Mouse (Mus musculus) kidney, embryonic 14.5 days (tissue): Measurements from ENCODE around the gene Mnt. TPM values are rescaled to one million over a fixed set of nuclear protein-coding genes. Genes with fewer than 3 reads are reported as not detected.
A peak's percentile ranks its signal among the peaks of the same experiment; 100 is the strongest.

ENCODE experiments used
- ATAC-seq: fragments of 200-750 bp; cut with Nextera tagmentation; 2 replicates; pipeline ENCODE4 v1.8.0; 2017; ENCODE audit warnings: moderate number of reproducible peaks, mild to moderate bottlenecking, moderate TSS enrichment, moderate library complexity; ENCODE audit not compliant: low FRiP score, low TSS enrichment
- H3K27ac ChIP-seq: fragments of 300-500 bp; sonication (generic); 2 replicates; pipeline ENCODE4 v1.5.1; 2014; ENCODE audit warnings: low read depth, mild to moderate bottlenecking, low read length, moderate library complexity, mixed read lengths
- H3K27me3 ChIP-seq: fragments of 300-500 bp; sonication (generic); 2 replicates; pipeline ENCODE4 v1.6.1; 2014; ENCODE audit warnings: mild to moderate bottlenecking, low read length; ENCODE audit not compliant: control insufficient read depth, insufficient read depth
- H3K36me3 ChIP-seq: fragments of 300-500 bp; sonication (generic); 2 replicates; pipeline ENCODE4 v1.6.1; 2014; ENCODE audit warnings: low read length, mixed read lengths; ENCODE audit not compliant: control insufficient read depth, insufficient read depth
- H3K4me1 ChIP-seq: fragments of 300-500 bp; sonication (generic); 2 replicates; pipeline ENCODE4 v1.6.1; 2014; ENCODE audit warnings: low read length, mixed read lengths; ENCODE audit not compliant: control insufficient read depth, insufficient read depth
- H3K4me2 ChIP-seq: fragments of 300-500 bp; sonication (generic); replicated peaks from 2 replicates; pipeline ENCODE4 v1.6.1; 2014; ENCODE audit warnings: low read depth, mild to moderate bottlenecking, low read length
- H3K4me3 ChIP-seq: fragments of 300-500 bp; sonication (generic); 2 replicates; pipeline ENCODE4 v1.5.1; 2014; ENCODE audit warnings: mild to moderate bottlenecking, low read length
- H3K9ac ChIP-seq: fragments of 300-500 bp; sonication (generic); 2 replicates; pipeline ENCODE4 v1.6.1; 2014; ENCODE audit warnings: low read depth, mild to moderate bottlenecking, low read length, moderate library complexity
- H3K9me3 ChIP-seq: fragments of 300-500 bp; sonication (generic); 2 replicates; pipeline ENCODE4 v1.6.1; 2016; ENCODE audit warnings: low read length; ENCODE audit not compliant: control insufficient read depth
- WGBS: fragments of 180-500 bp; shearing (Covaris S2); extraction: QIAGEN DNeasy Blood & Tissue Kit; methylation state at CpG from one replicate; pipeline ENCODE4 v1.1.7; 2014; 5-methylcytosine and 5-hydroxymethylcytosine counted together
- polyA plus RNA-seq: library from polyadenylated mRNA; unstranded; fragments of >200 nt; fragmentation: Nextera tagmentation; extraction: Ambion mirVana; gene quantifications from 2 replicates; pipeline ENCODE4 v1.2.1, GENCODE M21; 2014

Gene Mnt
- polyA plus RNA-seq, 1 experiment from 2014 or later, result 6.6 TPM

GRCm38 (mm10) chr11:74841366-74841765 is 10.6 kb downstream of the Mnt start:
- Histone ChIP-seq H3K36me3 (peaks cover 16% of the 10 kb centered on the region; the same call in 1 of the 2 replicates), H3K4me3 (no peak overlapping the region), H3K9ac (0 out of 2 replicates have a peak overlapping the region, but pooled peaks have one; percentile 28), H3K27me3 (no peaks in the 10 kb centered on the region), H3K4me1 (peaks cover 23% of the 10 kb centered on the region), H3K4me2 (no peak overlapping the region), H3K9me3 (peaks cover 6% of the 10 kb centered on the region; the same call in 1 of the 2 replicates), H3K27ac (no peak overlapping the region)
- WGBS, result 48% methylated on average over 9 of the region's 9 CpGs
- peak; percentile 16; the same call in 1 of the 2 replicates for ATAC-seq

DNA sequence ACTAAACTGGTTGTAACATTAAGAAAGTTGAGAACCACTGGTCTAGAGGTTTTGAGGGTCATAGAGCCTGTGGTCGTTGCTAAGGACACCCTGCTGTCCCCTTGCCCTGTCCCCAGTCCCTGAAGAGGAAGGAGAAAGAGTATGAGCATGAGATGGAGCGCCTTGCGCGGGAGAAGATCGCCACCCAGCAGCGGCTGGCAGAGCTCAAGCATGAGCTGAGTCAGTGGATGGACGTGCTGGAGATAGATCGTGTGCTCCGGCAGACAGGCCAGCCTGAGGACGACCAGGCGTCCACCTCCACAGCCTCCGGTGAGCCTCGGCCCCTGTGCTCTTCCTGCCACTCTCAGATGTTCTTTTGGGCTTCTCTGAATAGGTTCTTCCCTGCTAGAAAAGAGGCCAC is 11.3 kb downstream of the Mnt start:
- Histone ChIP-seq H3K4me3 (no peak overlapping the region), H3K9me3 (peaks cover 6% of the 10 kb centered on the region; the same call in 1 of the 2 replicates), H3K27ac (no peak overlapping the region), H3K36me3 (peaks cover 16% of the 10 kb centered on the region; the same call in 1 of the 2 replicates), H3K4me2 (no peak overlapping the region), H3K27me3 (no peaks in the 10 kb centered on the region), H3K9ac (0 out of 2 replicates have a peak overlapping the region, but pooled peaks have one; percentile 4), H3K4me1 (peaks cover 20% of the 10 kb centered on the region)
- no peak for ATAC-seq
- WGBS, result 85% methylated on average over 13 of the region's 13 CpGs

DNA sequence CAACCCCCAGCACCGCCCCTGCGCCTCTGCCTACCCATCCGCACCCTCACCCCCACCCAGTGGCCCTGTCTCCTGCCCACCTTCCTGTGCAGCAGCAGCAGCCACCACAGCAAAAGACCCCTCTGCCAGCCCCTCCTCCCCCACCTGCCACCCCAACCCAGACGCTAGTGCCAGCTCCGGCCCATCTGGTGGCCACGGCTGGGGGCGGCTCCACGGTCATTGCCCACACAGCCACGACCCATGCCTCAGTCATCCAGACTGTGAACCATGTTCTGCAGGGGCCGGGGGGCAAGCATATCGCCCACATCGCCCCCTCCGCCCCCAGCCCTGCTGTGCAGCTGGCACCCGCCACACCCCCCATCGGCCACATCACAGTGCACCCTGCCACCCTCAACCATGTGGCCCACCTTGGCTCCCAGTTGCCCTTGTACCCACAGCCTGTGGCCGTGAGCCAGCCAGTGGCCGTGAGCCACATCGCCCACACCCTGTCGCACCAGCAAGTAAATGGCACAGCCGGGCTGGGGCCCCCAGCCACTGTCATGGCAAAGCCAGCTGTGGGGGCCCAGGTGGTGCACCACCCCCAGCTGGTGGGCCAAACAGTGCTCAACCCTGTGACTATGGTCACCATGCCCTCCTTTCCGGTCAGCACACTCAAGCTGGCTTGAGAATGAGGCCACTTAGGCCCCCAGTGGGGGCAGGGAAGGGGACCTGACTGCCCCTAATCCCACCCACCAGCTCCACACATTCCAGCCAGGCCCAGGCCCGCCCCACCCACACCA is 12.1 kb downstream of the Mnt start:
- H3K27me3 ChIP-seq, result no peaks in the 10 kb centered on the region
- H3K27ac ChIP-seq, result no peak overlapping the region; the same call in 1 of the 2 replicates
- peaks cover 16% of the 10 kb centered on the region; the same call in 1 of the 2 replicates for H3K36me3 ChIP-seq
- H3K4me3 ChIP-seq, result no peak overlapping the region
- H3K4me2 ChIP-seq, result no peak overlapping the region
- H3K4me1 ChIP-seq, result peaks cover 21% of the 10 kb centered on the region
- ATAC-seq, result no peak
- peaks cover 6% of the 10 kb centered on the region; the same call in 1 of the 2 replicates for H3K9me3 ChIP-seq
- H3K9ac ChIP-seq, result 0 out of 2 replicates have a peak overlapping the region, but pooled peaks have one; percentile 4
- 89% methylated on average over 22 of the region's 22 CpGs for WGBS

- Histone ChIP-seq H3K27me3 (no peaks in the 10 kb centered on the region), H3K4me1 (peaks cover 27% of the 10 kb centered on the region), H3K9me3 (peaks cover 6% of the 10 kb centered on the region; the same call in 1 of the 2 replicates), H3K4me3 (no peak overlapping the region), H3K27ac (no peak overlapping the region), H3K36me3 (peaks cover 16% of the 10 kb centered on the region; the same call in 1 of the 2 replicates), H3K9ac (0 out of 2 replicates have a peak overlapping the region, but pooled peaks have one; percentile 0), H3K4me2 (no peak overlapping the region)
- no peak for ATAC-seq
- WGBS, result 72% methylated on average over 2 of the region's 2 CpGs
Measured at GRCm38 (mm10) chr11:74843435-74843714, 12.7 kb downstream of the Mnt start.

DNA sequence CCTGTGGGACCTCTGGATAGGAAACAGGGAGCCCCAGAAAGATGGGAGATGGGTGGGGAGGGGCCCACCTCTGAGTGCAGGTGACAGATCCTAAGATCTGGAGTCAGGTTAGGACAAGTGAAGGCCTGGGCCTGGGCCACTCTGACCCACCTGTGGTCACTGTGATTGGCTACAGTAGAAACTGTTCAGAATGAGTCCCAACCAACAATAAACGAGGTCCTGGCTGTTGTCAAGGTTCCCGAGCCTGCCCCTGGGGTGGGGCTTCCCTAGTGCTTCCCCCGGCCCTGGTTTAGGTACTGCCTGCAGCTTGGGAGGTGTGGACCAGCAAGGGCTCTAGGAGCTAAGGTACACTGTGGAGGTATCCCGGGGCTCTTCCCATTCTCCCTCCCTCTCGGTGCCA is 13.0 kb downstream of the Mnt start:
- Histone ChIP-seq H3K27me3 (no peaks in the 10 kb centered on the region), H3K4me2 (no peak overlapping the region), H3K9me3 (peaks cover 6% of the 10 kb centered on the region; the same call in 1 of the 2 replicates), H3K27ac (no peak overlapping the region), H3K4me1 (peaks cover 27% of the 10 kb centered on the region), H3K36me3 (peaks cover 16% of the 10 kb centered on the region; the same call in 1 of the 2 replicates), H3K9ac (no peak overlapping the region), H3K4me3 (no peak overlapping the region)
- no peak for ATAC-seq
- WGBS, result 65% methylated on average over 5 of the region's 5 CpGs

GRCm38 (mm10) chr11:74845784-74846183 is 15.1 kb downstream of the Mnt start:
- peaks cover 14% of the 10 kb centered on the region; the same call in 1 of the 2 replicates for H3K36me3 ChIP-seq
- WGBS, result 58% methylated on average over 3 of the region's 3 CpGs

DNA sequence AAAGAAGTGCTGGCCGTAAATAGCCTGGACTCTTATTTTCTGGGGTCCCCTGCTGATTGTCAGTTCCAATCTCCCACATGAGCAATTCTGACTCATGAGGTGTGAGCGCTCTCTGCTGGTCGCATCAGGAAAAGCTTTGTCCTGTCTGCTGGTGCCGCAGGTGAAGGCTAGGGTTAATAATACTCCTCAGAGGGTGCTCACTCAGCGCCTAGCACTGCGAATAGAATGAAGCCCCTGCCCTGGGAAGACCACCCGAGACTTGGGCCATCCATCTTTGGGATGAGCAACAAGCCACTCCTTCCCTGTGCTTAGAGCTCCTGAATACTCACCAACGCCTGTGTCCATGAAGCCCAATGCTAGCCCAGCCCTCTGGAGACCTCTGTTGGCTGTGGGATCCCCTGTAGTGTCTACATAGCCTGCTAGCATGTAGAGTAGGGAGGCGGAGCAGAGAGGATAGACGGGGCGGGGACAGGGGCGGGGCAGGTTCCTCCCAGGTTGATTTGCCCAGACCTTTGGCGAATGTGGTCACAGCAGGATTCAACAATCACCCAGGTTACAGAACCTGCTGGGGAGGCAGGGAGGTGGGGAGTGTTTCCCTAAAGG is 17.3 kb downstream of the Mnt start:
- ATAC-seq, result peak; percentile 73
- Histone ChIP-seq H3K27ac (no peak overlapping the region), H3K36me3 (peaks cover 3% of the 10 kb centered on the region; the same call in 1 of the 2 replicates), H3K4me2 (no peak overlapping the region), H3K4me3 (no peak overlapping the region), H3K9me3 (peaks cover 6% of the 10 kb centered on the region; the same call in 1 of the 2 replicates), H3K27me3 (no peaks in the 10 kb centered on the region), H3K4me1 (peaks cover 23% of the 10 kb centered on the region), H3K9ac (no peak overlapping the region)
- 5% methylated on average over 13 of the region's 13 CpGs for WGBS

More at GRCm38 (mm10) chr11:74845784-74846183, 15.1 kb downstream of the Mnt start:
- no peaks in the 10 kb centered on the region for H3K27me3 ChIP-seq
- H3K9me3 ChIP-seq, result peaks cover 6% of the 10 kb centered on the region; the same call in 1 of the 2 replicates
- no peak overlapping the region for H3K27ac ChIP-seq
- H3K9ac ChIP-seq, result no peak overlapping the region
- no peak for ATAC-seq
- H3K4me2 ChIP-seq, result no peak overlapping the region
- no peak overlapping the region for H3K4me3 ChIP-seq
- H3K4me1 ChIP-seq, result peaks cover 26% of the 10 kb centered on the region

GRCm38 (mm10) chr11:74850998-74851661 is 20.4 kb downstream of the Mnt start:
- H3K27me3 ChIP-seq, result no peaks in the 10 kb centered on the region
- peak; percentile 29; the same call in 1 of the 2 replicates for ATAC-seq
- WGBS, result 59% methylated on average over 14 of the region's 14 CpGs
- H3K9me3 ChIP-seq, result no peaks in the 10 kb centered on the region
- no peak overlapping the region for H3K4me2 ChIP-seq
- no peak overlapping the region for H3K9ac ChIP-seq
- no peak overlapping the region for H3K4me3 ChIP-seq
- H3K36me3 ChIP-seq, result peaks cover 2% of the 10 kb centered on the region; the same call in 1 of the 2 replicates
- H3K27ac ChIP-seq, result peak overlapping the region; percentile 37; the same call in 1 of the 2 replicates
- peaks cover 22% of the 10 kb centered on the region for H3K4me1 ChIP-seq
